Mouse (Mus musculus) brain, embryonic 14.5 days (tissue): ENCODE data around the gene Tspan5.

Experiments used
- CTCF ChIP-seq: fragments of 200-500 bp; IDR thresholded peaks from 2 replicates; pipeline ENCODE4 v1.5.1; 2012; ENCODE audit warnings: inconsistent platforms, mild to moderate bottlenecking, moderate library complexity, borderline replicate concordance; ENCODE audit not compliant: insufficient read depth, insufficient read length; ENCODE audit errors: extremely low read depth
- POLR2A ChIP-seq: fragments of 200-500 bp; IDR thresholded peaks from 2 replicates; pipeline ENCODE4 v1.6.1; 2012; ENCODE audit warnings: mild to moderate bottlenecking, inconsistent platforms, borderline replicate concordance; ENCODE audit not compliant: poor library complexity, insufficient read depth, insufficient read length, severe bottlenecking; ENCODE audit errors: extremely low read depth

DNA sequence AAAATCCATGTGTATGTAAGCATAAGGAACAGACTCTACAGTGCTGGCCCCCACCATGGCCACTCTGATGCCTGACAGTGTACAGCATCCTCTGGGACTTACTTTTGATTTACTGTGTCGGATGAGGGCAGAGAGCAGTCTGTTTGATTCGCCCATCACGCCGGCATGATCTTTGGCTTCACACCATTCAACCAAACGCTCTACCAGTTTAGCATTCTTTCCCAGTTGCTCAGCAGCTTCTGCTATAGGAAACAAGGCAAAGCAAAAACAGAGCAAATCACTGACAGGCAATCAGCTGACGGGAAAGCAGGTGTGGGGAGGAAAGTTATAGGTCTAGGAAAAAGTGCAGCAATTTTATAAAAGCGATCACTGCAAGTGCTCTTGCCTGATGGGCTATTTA, 213.2 kb downstream of the Tspan5 start:
- TF ChIP-seq CTCF (no peak), POLR2A (no peak)
